Mouse (Mus musculus): ENCODE measurements around the gene Peli2.

The Peli2 gene

DNA sequence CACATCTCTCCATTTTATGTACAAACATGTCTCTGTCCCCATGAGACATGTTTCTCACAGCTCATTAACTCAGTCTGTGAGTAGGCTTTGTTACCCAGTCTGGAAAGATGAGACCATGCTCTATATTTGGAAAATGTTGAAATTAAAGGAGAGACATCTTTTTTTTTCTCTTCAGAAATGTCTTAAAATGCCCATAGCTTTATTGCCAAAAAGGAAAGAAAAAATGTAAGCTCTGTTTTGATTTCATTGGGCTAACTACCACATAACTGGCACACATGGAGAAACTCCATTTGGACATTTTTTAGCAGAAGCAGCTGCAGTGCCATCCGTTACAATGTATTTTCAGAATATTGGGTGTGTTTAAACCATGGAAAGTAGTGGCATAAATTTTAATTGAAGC lies 103.6 kb downstream of the Peli2 start:
- DNase-seq (ENCODE audit: low spot score) = no peak

DNA sequence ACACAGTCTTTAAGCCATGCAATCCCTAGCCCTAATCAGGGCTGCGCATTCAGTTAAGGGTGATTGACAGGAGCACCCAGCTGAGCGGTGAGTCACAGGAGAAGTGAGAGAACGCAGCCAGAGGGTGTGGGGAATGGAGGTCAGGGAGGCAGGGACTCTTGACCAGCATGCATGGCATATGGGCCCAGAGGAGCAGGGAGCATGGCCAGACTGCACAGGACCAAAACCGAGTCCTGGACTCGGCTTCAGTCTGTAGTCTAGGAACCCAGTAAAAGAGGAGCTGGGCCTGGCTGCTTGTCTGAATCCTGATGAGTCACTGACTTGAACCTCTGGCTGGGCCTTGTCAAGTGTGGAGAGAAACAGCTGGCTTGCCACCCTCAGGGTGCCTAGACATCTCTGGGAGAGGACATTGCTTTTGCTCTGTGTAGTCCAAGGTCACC lies 104.3 kb downstream of the Peli2 start:
- DNase-seq (ENCODE audit: low spot score) = no peak

DNA sequence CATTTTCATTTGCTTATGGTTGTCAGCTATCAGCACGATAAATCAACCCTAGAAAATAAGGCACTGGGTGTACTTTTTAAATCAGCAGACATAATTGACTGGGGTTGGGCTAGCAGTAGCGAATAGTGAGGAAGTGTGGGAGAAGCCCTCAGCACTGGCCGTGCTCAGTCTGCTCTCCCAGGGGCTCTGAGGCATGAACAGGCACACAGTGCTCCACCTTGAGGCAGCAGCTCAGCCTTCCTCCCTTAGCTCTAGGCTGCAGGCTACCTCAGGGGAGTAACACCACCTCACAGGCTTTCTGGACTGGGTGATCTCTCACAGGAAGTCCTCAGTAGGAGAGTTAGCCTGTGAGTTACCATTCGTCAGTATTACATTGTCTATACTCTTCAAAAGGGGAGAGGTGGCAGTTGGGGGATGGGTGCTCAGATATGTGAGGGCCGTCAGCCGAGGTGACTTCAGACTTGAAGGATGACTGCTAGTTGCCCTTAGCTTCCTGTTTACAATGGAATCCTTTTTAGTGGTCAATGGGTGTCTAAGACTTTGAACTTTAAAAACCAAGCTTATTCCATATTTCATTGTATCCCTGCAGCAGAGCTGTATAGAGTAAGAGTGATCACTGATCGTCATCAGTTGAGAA lies 105.3 kb downstream of the Peli2 start:
- DNase-seq (ENCODE audit: low spot score) = no peak

DNA sequence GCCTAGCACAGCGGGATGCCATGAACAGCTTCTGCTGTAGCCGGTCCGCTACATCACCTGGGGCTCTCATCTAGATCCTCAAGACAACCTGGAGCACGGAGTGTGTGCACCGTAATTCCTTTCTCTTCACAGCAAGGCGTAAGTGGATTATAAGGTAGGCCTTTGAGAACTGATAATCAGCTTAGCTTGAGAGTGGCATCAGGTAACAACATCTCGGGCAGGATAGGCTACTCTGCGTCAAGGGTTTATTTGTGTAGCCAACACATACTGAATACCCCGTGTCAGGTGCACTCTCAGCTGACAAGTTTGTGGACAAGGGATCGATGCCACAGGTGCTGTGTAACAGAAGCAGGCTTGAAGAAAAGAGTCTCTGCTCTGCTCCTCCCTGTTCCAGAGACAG lies 106.1 kb downstream of the Peli2 start:
- DNase-seq (ENCODE audit: low spot score) = peak; percentile 38

DNA sequence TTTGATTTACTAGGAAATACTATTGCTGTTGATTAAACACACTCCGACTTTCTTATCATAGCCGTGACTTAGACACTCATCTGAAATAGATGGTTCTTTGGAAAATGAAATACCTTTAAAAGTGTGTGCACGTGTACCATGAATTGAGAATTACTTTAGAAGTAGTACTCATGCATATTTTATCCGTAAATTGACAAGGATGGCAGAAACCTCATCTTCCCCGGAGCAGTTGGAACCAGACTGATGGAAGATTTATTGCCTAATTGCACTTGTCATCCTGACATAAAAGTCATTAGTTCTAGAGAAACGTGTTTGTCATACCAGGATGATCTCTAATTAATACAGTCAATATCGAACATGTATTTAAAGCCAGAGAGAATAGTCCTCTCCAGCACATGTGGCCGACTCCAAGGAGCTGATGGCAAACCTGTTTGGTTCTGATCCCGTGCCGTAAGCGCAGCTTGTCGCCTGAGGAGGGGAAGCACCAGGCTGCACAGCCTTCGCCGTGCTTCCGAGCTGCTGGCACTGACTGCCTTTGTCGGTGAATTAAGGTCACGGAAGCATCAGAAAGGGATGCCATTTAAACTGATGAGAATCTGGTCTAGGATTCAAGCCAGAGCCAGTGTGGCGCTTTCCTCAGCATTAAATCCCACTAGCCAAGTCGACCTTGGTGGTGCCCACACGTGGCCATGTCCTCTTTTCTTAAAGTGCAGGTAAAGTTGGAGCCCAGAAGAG lies 114.3 kb downstream of the Peli2 start:
- peak; percentile 27 for DNase-seq (ENCODE audit: low spot score)

DNA sequence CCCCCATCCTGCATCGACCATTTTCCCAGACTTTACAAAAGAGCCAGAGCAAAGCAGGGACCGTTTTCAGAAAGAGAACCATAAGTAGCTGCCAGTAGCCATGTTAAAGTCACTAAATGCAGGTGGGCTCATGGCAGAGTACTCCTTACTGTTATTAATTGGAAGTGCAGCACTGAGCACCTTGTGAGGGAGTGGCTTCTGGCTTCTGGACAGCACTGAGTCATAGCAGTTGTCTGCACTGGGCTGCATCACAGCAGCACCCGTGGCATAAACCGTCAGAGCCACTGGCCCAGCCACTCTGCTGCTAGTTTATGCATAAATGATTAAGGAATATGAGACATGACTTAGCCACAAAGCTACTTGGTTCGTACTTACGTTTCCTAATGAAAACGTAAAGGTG lies 120.7 kb downstream of the Peli2 start:
- no peak for DNase-seq (ENCODE audit: low spot score)

DNA sequence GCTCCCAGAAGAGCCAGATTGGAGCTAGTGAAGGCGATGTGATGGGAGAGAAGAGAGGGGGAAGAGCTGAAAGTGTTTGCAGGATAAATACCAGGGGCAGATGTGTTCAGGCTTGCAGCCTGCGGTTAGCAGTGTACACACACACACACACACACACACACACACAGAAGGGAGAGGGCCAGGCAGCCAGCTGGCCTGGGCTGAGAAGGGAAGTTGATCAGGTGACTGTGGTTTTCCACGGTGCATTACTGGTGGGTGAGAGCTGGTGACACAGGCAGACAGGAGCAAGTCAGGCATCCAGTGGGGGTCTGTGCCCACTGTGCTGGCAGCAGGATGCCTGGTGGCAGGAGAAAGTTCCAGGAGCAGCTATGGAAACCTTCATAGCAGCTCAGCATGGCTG lies 125.6 kb downstream of the Peli2 start:
- no peak for DNase-seq (ENCODE audit: low spot score)

DNA sequence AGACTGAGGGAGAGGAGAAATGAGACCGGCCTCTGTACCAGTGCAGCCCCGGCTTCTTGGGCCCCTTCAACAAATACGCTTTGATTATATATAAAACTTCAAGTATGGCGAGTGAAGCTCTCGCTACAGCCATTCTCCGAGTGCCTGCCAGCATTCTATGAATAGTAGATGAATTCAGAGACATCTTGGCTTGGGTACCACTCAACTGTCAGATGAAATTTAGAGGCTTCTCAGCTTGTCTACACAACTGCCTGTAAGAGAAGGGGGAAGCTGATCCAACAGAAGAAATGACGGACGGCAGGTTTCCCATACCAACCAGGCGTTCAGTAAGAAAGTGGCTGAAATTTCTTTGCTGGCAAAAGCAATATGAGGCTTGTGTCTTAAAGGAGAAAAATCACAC lies 126.3 kb downstream of the Peli2 start:
- DNase-seq (ENCODE audit: low spot score) = no peak

DNA sequence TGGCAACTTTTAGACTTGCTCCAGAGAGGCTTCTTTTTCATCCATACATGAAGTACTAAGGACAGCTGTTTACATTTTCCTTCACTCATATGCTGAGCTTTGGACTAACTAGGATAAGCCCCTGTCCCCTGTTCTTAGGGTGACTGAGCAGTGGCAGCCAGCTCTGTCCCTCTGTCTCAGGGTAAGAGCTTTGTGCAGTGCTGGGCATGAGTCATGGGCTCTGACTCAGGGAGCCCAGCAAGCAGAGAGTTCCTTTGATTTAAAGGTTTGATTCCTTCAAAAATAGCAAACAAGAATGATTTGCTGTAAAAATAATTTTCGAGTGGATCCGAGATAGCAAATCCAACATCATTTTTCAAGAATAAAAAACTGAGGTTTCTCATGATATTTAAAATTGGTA lies 128.8 kb downstream of the Peli2 start:
- DNase-seq (ENCODE audit: low spot score) = no peak

DNA sequence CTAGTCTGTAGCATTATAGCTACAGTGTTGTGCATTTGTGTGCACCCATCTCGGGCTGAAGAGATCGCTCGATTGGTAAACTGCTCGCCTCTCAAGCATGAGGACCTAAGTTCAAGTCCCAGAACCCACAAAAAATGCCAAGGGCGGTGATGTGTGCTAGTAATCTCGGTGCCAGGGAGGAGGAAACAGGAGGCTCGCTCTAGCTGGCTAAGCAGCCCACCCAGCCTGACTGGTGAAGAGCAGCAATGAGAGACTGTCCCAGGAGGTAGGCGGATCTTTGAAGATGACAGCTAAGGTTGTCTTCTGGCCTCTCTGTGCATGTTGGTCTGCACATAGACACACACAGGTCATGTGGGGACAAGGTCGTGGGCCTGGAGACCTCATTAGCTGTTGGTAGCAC lies 129.3 kb downstream of the Peli2 start:
- DNase-seq (ENCODE audit: low spot score) = peak; percentile 12

DNA sequence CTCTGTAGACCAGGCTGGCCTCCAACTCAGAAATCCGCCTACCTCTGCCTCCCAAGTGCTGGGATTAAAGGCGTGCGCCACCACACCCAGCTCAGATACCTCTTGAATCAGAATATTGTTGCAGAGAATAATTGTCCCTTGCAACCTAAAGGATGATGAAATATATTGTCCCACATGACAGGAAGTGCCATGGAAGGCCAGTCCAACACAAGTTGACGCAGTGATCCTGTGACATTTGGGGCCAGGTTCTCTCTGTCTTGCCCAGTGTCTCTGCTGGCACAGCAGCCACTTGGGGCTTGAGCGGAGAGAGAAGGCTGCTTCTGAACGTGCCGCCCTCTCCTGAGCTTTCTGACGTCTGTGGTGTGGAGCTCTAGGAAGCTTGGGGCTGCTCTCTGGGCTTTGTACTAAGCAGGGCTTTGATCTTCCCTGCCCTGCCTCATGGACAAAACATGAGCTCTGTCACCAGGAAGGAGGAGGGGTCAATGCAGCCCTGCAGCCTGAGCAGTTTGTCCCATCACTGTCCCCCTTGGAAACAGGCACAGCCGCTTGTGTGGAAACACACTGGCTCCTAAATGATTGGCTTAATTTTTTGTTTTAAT lies 130.9 kb downstream of the Peli2 start:
- no peak for DNase-seq (ENCODE audit: low spot score)

DNA sequence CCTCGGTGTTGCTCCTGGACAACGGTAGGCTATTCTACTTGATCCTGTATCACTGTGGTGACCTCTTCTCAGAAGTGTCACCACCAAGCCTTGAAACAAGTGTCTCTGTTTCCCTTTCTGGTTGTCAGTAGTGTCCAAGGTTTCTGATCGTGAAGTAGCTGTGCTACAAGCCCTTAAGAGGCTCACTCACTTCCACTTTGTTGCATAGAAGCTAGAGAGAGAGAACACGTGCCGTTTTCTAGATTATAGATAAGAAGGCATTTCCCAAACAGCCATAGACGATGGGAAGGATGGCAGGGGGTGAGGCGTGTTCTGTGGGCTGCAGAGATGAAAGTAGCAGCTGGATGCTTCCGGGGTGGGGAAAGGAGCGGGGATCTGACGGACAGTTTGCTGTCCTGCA lies 132.6 kb downstream of the Peli2 start:
- no peak for DNase-seq (ENCODE audit: low spot score)

DNA sequence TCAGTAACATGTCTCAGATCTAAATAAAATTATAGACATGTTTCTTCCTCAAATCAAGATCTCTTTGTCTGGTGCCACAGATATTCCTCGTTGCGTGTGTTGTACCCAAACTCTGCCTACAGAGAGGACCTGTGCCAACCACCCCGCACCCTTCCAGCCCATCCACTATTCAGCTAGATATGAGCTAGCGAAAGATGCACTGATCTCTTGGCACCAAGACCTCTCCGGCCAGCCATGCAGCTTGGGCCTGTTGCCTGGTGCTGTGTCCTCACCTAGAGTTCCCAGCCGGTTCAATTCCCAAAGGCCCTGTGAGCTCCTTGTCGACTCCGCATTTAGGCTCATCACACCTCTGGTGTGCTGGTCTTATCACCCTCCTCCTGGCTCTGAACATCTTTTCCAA lies 134.1 kb downstream of the Peli2 start:
- DNase-seq (ENCODE audit: low spot score) = no peak

DNA sequence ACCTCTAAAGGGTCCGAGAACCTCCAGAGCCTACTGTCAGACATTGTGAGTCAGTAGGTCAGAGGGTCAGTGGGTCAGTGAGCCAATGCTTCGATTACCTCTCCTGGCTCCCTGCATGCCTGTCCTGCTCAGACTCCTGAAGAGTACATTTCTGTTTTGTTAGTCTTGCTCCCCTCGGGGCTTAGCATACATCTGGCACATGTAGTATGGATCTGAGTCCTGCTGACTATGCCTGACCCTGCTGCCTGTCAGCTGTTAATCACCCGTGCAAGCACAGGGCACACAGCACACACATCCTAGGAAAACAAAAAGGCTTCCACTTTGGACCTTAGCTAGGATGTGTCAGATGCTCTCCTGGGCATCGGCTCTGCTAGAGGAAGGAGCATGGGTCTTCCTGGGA lies 134.7 kb downstream of the Peli2 start:
- DNase-seq (ENCODE audit: low spot score) = peak; percentile 27

DNA sequence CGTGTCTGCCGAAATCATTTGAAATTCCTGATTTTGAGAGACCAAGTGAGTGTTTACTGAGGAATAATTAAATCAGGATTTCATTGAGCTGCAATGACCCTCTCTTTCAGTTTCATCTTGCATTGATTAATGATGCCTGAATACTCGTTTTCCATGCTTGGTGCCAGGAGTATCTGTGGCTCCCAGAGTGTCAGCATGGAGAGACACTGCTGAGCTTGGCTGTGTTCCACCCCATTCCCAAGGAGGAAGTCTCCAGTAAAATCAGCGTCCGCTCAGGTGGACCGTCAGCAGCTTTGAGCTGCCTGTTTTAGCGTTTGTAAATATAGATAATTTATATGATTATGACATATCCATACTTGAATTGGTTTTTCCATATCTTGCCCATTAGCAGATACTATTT lies 137.1 kb downstream of the Peli2 start:
- DNase-seq (ENCODE audit: low spot score) = no peak

DNA sequence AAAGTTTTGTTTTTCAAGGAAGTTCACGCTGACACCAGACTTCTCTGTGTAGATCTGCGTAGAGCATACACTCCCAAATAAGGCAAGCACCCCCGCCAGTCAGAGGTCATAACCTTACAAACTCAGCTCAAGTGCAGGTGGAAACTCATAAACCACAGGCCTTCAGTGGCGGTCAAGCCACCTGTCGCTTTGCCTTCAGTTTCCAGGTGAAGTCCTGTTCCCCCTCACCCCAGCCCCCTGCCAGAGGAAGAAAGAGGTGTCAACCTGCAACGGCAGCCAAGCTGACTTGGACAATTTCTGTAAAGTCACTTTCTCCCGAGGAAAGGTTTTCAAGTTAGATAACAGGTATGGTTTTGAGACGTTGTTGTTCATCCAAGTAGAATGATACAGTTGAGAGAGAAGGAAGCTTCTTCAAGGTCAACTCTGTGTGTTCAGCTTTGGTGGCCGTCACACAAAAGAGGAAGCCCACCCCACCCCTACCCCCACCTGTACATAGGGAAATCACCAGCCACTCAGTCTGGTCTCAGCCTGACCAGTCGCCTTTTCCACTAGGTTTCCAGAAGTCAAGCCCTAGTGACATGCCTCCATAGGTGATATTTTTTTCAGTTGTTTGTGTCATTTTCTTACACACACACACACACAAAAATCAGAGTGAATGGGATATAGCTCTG lies 138.2 kb downstream of the Peli2 start:
- DNase-seq (ENCODE audit: low spot score) = no peak

DNA sequence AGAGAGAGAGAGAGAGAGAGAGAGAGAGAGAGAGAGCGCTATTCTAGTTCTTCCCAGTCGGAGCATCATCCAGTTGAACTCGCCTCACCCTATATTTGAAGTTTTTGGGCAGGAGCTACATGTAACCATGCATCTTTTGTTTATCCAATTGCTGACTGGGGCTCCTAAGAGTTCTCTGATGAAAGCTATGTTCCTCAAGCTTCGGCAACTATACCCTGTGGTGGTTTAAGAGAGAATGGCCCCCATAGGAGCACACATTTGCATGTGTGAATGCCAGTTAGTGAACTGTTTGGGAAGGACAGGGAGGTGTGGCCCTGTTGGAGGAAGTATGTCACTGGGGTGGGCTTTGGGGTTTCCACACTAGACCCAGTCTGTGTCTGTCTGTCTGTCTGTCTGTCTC lies 142.5 kb downstream of the Peli2 start:
- no peak for DNase-seq (ENCODE audit: low spot score)

DNA sequence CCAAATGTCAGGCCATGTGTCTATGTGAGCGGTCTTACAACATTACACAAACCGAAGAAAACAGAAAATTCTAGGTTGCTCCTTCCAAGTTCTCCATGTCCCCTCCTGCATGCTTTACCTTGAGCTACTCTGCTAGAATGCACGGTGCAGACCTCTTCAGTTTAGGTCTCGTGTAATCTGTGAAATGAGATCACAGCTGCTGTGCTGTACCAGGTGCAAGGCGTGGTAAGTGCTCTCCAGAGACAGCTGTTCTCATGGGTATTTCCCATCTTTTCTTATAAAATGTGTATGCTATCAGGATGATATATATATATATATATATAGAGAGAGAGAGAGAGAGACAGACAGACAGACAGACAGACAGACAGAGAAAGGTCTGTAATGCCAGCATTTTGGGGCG lies 146.1 kb downstream of the Peli2 start:
- DNase-seq (ENCODE audit: low spot score) = no peak

DNA sequence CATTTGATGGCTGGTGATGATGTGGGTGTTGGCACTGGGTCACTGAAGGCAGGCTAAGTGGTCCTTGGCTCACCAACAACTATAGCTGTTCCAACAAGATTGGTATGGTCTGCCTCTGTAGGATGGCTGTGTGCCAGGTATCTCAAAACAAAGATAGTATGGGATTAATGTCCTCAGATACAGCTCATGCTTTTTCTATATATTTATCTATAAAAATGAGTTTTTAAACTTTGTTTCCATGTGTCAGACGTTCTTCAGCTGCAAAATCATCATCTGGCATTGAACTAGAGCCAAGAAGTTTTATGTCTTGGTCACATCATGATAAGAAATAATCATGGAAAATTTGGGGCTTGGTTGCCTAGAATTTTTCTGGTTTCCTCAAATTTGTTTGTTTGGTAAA lies 157.7 kb downstream of the Peli2 start:
- no peak for DNase-seq (ENCODE audit: low spot score)

DNA sequence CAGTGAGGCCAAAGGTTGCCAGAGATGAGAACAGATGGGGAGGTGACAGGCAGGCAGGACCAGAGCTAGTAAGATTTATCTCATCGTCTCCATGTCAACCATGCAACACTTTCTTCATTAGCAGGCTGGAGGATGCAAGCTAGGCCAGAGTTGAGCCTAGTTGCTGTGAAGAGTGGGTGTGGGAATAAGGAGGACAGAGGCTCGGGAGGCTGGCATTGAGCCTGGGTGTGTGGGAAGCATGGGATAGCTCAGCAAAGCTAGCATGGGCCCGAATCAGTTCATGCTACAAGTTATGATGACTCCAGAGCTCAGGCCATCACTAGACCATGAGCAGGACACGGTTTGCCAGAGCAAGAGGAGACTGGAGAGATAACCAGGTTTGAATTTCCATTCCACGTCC lies 166.3 kb downstream of the Peli2 start:
- DNase-seq (ENCODE audit: low spot score) = no peak

DNA sequence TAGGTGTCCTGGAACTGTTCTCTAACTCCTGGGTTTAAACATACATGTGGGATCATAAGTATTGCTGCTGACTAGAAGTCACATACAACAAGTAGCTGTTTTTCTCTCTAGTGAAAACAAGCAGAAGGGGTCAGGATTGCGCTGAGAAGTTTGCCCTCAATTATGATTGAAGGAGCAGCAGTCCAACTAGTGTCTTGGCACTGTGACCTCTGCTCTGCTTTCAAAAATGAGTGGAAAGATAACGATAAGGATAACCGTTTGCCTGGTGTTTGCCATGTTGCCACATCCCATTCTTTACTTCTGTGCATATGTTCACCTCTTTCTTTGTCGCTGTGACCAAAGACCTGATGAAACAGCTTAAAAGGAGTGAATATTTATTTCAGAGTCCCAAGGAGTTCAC lies 167.0 kb downstream of the Peli2 start:
- no peak for DNase-seq (ENCODE audit: low spot score)

DNA sequence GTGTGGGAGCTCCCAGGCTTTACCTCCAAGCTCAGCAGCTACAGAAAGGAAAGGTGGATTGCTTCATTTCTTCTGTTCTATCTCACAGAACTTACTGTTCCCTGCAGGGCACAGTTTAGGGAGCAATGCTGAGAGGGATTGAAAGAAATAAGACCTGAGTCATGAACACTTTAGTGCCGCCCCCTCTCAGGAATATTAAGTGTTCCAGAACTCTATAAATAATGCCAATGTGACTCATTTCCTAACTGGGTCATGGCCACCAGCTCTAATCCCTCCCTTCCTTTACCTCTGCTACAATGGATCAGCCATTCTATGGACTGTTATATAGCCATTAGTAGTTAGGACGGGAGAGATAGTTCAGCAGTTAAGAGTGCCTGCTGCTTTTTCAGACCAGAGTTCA lies 168.0 kb downstream of the Peli2 start:
- DNase-seq (ENCODE audit: low spot score) = no peak
